Mouse (Mus musculus) neutrophil, adult 83 days (primary cell): ENCODE measurements around the gene 9530003J23Rik. TPM values are rescaled to one million over a fixed set of nuclear protein-coding genes. Genes with fewer than 3 reads are reported as not detected.

Experiments
- total RNA-seq, 2 experiments: library from RNA; stranded (reverse); gene quantifications; one replicate each; pipeline ENCODE4 v1.2.4; 2023

The 9530003J23Rik gene
- not detected for total RNA-seq

DNA sequence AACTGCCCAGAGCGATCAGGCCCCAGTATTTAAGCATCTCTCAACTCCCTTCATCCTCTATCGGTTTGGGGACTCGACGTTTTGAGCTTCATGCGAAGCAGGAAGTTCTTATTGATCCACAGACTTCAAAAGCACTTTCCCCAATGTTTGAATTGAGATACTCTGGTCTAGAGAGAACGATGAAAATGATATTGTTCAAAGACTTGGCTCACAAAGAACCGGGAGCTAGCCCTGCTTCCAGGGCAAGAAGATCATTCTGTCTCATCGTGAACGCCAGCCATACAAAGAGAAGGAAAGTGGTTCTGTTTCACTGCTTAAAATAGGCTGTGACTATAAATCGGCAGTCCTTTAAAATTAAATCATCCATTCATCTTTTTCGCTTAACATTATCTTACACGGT lies at the start of gene 9530003J23Rik:
Gene 9530003J23Rik (minus strand): TSS at position 101 of the 400 bp plus-strand sequence.

DNA sequence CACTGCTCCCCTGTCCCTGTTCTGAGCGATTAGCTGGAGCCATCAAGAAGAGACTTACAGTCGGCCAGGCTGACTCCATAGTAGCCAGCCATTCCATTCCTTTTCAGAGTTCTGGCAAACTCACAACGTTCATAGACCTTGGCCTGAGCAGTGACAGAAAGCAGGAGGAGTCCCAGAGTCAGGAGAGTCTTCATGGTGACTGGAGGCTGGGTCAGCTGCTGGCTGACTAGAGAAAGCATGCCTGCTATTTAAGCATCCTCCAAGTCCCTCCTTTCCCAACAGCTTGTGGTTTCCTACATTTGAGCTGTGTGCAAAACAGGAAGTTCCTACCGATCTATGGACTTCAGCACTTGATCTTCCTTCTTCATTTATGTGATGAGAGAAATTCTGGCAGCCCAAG lies 43.5 kb upstream of the 9530003J23Rik start, which contains the start of gene Lyz2:
Gene Lyz2 (minus strand): TSS at position 273 of the 400 bp plus-strand sequence.

DNA sequence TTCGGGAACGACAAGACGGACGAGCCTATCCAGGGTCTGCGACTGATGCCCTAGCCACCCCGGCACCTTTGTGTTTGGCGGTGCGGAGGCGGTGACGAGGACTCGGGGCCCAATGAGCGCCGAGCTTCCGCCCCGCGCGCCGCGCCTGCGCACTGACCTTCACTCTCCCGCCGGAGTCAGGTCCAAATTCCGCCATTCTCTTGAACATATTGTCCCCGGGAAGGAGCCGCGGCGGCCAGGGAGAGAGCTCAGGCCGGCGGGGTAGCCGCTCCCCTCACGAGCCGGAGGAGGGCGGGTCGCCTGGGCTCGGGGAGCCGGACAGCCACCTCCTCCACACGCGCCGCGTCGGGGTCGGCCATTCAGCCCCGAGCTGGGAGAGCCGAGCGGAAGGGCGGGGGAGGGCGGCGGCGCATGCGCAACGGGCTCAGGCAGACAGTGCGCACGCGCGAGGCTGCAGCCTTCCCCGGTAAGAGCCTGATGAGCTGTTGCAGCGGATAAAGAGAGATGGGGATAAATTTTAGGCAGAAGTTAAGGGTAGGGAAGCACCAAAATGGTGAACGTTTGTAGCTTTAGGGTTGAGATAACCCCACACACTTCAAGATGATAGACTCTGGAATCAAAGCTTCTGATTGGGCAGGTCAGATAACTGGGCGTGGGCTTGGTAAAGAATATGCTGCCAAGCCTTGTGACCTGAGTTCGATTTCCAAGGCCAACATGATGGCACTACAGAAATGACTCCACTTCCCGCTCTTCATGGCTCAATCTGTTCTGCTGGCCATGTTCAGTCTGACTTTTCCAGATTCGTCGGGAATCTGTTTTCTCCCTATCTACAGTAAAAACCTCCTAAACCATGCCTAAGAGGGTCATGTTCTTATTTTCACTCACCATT lies 14.2 kb downstream of the 9530003J23Rik start, which contains the start of gene Yeats4:
Gene Yeats4 (minus strand): TSS at position 406 of the 889 bp plus-strand sequence.

Other genes starting within 250 kb of the 9530003J23Rik start
- gene Lrrc10, start 193.4 kb downstream of the 9530003J23Rik start, total RNA-seq: not detected
- gene Cct2, start 174.9 kb downstream of the 9530003J23Rik start, total RNA-seq: 10 to 100 TPM; 95.2 to 99.1 TPM
- 10 to 100 TPM; 13.1 to 16.6 TPM for gene Frs2, start 90.2 kb downstream of the 9530003J23Rik start, total RNA-seq
- 10 to 100 TPM; 45.8 to 46.1 TPM for gene Yeats4, start 14.2 kb downstream of the 9530003J23Rik start, total RNA-seq
- over 10,000 TPM; 14,685 to 14,708 TPM for gene Lyz2, start 43.6 kb upstream of the 9530003J23Rik start, total RNA-seq
- gene Lyz1, start 54.2 kb upstream of the 9530003J23Rik start, total RNA-seq: 1,000 to 10,000 TPM; 1,794 to 1,836 TPM
- gene Cpsf6, start 141.3 kb upstream of the 9530003J23Rik start, total RNA-seq: 10 to 100 TPM; 47.9 to 53.9 TPM